Mouse (Mus musculus) lung, embryonic 14.5 days (tissue): ENCODE results near the gene Fbxl22. TPM values are rescaled to one million over a fixed set of nuclear protein-coding genes. Genes with fewer than 3 reads are reported as not detected.

Experiments used
- ATAC-seq: fragments of 200-750 bp; cut with Nextera tagmentation; 2 replicates; pipeline ENCODE4 v1.8.0; 2017; ENCODE audit warnings: mild to moderate bottlenecking, moderate TSS enrichment, moderate library complexity; ENCODE audit not compliant: insufficient read depth
- DNase-seq: peaks from one replicate; pipeline ENCODE4 v3.0.0-alpha.2; 2015
- H3K27ac ChIP-seq: fragments of 300-500 bp; sonication (generic); 2 replicates; pipeline ENCODE4 v1.5.1; 2014; ENCODE audit warnings: low read depth, mild to moderate bottlenecking, moderate library complexity
- H3K27me3 ChIP-seq: fragments of 300-500 bp; sonication (generic); 2 replicates; pipeline ENCODE4 v1.6.1; 2014; ENCODE audit warnings: low read length, control low read depth; ENCODE audit not compliant: insufficient read depth
- H3K36me3 ChIP-seq: fragments of 300-500 bp; sonication (generic); 2 replicates; pipeline ENCODE4 v1.6.1; 2014; ENCODE audit warnings: control low read depth; ENCODE audit not compliant: insufficient read depth
- H3K4me1 ChIP-seq: fragments of 300-500 bp; sonication (generic); 2 replicates; pipeline ENCODE4 v1.6.1; 2014; ENCODE audit warnings: antibody characterized with exemption, control low read depth; ENCODE audit not compliant: insufficient read depth
- H3K4me2 ChIP-seq: fragments of 300-500 bp; sonication (generic); 2 replicates; pipeline ENCODE4 v1.6.1; 2014; ENCODE audit warnings: mild to moderate bottlenecking
- H3K4me3 ChIP-seq: fragments of 300-500 bp; sonication (generic); 2 replicates; pipeline ENCODE4 v1.5.1; 2014; ENCODE audit warnings: low read depth, low read length
- H3K9ac ChIP-seq: fragments of 300-500 bp; sonication (generic); 2 replicates; pipeline ENCODE4 v1.6.1; 2014
- H3K9me3 ChIP-seq: fragments of 300-500 bp; sonication (generic); 2 replicates; pipeline ENCODE4 v1.6.1; 2016; ENCODE audit warnings: low read depth, low read length, control low read depth
- CTCF ChIP-seq: IDR thresholded peaks from 2 replicates; pipeline ENCODE4 v1.5.1; 2016; ENCODE audit warnings: antibody characterized with exemption, low read depth
- WGBS: fragments of 180-500 bp; shearing (Covaris S2); extraction: QIAGEN DNeasy Blood & Tissue Kit; methylation state at CpG from one replicate; pipeline ENCODE4 v1.1.7; 2014; 5-methylcytosine and 5-hydroxymethylcytosine counted together
- polyA plus RNA-seq: library from polyadenylated mRNA; unstranded; fragments of >200 nt; fragmentation: Nextera tagmentation; extraction: Ambion mirVana; gene quantifications from 2 replicates; pipeline ENCODE4 v1.2.1, GENCODE M21; 2014

Gene Fbxl22
- 6.1 and 7.2 TPM in 2 replicates for polyA plus RNA-seq

DNA sequence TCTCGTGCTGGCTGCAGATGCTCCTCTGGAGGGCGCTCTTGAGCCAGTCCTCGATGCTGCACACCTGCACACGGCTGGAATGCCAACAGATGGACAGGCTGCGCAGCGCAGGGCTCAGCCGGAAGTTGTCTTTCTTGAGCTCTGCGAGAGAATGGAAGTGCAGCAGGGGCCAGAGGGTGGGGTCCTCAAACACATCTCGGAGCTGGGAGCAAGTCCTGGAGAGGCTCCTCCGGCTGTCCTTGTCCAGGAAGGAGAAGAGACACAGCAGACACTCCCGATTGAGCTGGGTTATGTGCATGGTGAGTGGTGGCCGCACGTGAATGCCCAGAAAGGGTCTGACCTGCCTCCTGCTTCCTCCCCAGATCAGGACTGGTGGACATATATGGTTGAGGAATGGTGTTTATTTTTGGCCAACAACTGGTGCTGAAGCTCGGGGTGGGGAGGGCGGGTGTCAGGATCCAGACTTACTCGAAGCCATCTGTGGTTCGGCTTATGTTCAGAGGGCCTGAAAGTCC, at the start of gene Fbxl22:
Fbxl22 (minus strand) TSS at position 338 of the 515 bp plus-strand sequence.
- Histone ChIP-seq H3K27me3 (no peaks in the 10 kb centered on the region), H3K9me3 (no peaks in the 10 kb centered on the region), H3K36me3 (peaks cover 58% of the 10 kb centered on the region), H3K4me1 (no peaks in the 10 kb centered on the region), H3K27ac (peak within 1 kb of the TSS; percentile 86), H3K9ac (peak within 1 kb of the TSS; percentile 25; the same call in 1 of the 2 replicates), H3K4me2 (peak within 1 kb of the TSS; percentile 99), H3K4me3 (peak within 1 kb of the TSS; percentile 19)
- WGBS: 53% methylated on average over 17 of the region's 17 CpGs
- peak; percentile 81 for TF ChIP-seq CTCF
- ATAC-seq (no peak), DNase-seq (peak; percentile 76)

DNA sequence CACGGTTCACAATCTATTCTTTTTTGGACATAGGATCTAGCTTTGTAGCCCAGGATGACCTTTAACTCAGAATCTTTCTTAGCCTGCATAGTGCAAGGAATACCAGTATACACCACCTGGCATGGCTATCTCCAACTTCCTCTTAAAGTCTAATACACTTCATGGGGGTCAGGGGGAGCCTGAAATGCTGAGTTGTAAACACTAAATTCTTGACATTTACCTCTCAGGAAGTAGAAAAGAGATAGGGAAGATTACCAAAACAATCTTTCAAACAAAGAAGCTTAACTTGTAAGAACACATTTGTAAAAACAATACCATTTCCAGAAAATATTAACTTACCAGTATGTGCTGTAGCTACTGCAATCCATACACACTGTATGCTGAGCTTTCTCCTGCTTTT, 47.8 kb upstream of the Fbxl22 start:
- H3K27ac ChIP-seq: no peak overlapping the region
- H3K9me3 ChIP-seq: no peaks in the 10 kb centered on the region
- no peak for ATAC-seq
- H3K4me3 ChIP-seq: no peak overlapping the region
- H3K36me3 ChIP-seq: no peaks in the 10 kb centered on the region
- H3K4me1 ChIP-seq: 0 out of 2 replicates have a peak, but pooled peaks cover 4% of the 10 kb centered on the region
- no peak overlapping the region for H3K9ac ChIP-seq
- no peak for DNase-seq
- H3K27me3 ChIP-seq: no peaks in the 10 kb centered on the region
- 53% methylated on average over 1 of the region's 1 CpGs for WGBS
- no peak overlapping the region for H3K4me2 ChIP-seq
- no peak for TF ChIP-seq CTCF

- no peak overlapping the region for H3K9ac ChIP-seq
- no peaks in the 10 kb centered on the region for H3K27me3 ChIP-seq
- no peak overlapping the region for H3K4me2 ChIP-seq
- ATAC-seq (no peak), DNase-seq (no peak)
- 0 out of 2 replicates have a peak, but pooled peaks cover 4% of the 10 kb centered on the region for H3K4me1 ChIP-seq
- no peak for TF ChIP-seq CTCF
- 90% methylated on average over 2 of the region's 2 CpGs for WGBS
- H3K36me3 ChIP-seq: no peaks in the 10 kb centered on the region
- no peak overlapping the region for H3K27ac ChIP-seq
- no peaks in the 10 kb centered on the region for H3K9me3 ChIP-seq
- no peak overlapping the region for H3K4me3 ChIP-seq
These were observed 47.1 kb upstream of the Fbxl22 start for GRCm38 (mm10) chr9:66561496-66561895.

DNA sequence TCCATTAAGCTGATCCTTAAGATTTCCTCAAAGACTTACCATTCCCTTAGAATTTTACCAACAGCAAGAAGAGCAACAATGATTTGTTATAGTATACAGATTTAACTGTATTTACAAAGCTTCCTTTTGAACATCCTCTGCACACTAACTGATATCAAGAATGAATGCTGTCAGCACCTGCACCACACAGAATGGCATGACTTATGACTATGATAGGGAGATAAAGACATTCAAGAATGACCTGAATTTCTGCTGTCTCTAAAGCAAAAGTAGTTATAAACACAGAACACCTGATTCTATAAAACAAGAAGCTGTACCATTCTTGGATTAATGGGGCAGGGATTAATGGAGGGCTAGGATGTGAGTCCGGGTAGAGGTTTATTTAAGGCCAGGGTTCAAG, 46.3 kb upstream of the Fbxl22 start:
- Histone ChIP-seq H3K27me3 (no peaks in the 10 kb centered on the region), H3K9ac (no peak overlapping the region), H3K27ac (peak overlapping the region; percentile 54; the same call in 1 of the 2 replicates), H3K4me2 (no peak overlapping the region), H3K4me3 (no peak overlapping the region), H3K4me1 (0 out of 2 replicates have a peak, but pooled peaks cover 4% of the 10 kb centered on the region), H3K9me3 (no peaks in the 10 kb centered on the region), H3K36me3 (no peaks in the 10 kb centered on the region; the same call in 1 of the 2 replicates)
- TF ChIP-seq CTCF: no peak
- ATAC-seq (no peak), DNase-seq (no peak)
- WGBS: 40% methylated on average over 1 of the region's 1 CpGs

GRCm38 (mm10) chr9:66560295-66560694, 45.9 kb upstream of the Fbxl22 start:
- Histone ChIP-seq H3K4me2 (no peak overlapping the region), H3K36me3 (no peaks in the 10 kb centered on the region; the same call in 1 of the 2 replicates), H3K9ac (no peak overlapping the region), H3K27me3 (no peaks in the 10 kb centered on the region), H3K4me1 (0 out of 2 replicates have a peak, but pooled peaks cover 4% of the 10 kb centered on the region), H3K4me3 (no peak overlapping the region), H3K9me3 (no peaks in the 10 kb centered on the region), H3K27ac (no peak overlapping the region; the same call in 1 of the 2 replicates)
- TF ChIP-seq CTCF: no peak
- 0% methylated on average over 2 of the region's 2 CpGs for WGBS
- DNase-seq (peak; percentile 85), ATAC-seq (peak; percentile 63; the same call in 1 of the 2 replicates)

- H3K27ac ChIP-seq: peak overlapping the region; percentile 37
- no peak overlapping the region for H3K9ac ChIP-seq
- no peaks in the 10 kb centered on the region; the same call in 1 of the 2 replicates for H3K36me3 ChIP-seq
- H3K4me1 ChIP-seq: 0 out of 2 replicates have a peak, but pooled peaks cover 4% of the 10 kb centered on the region
- no peaks in the 10 kb centered on the region for H3K9me3 ChIP-seq
- TF ChIP-seq CTCF: no peak
- no peak overlapping the region for H3K4me3 ChIP-seq
- ATAC-seq: no peak
- WGBS: 92% methylated on average over 4 of the region's 4 CpGs
- H3K4me2 ChIP-seq: no peak overlapping the region
- DNase-seq: no peak
- H3K27me3 ChIP-seq: no peaks in the 10 kb centered on the region
These were observed 44.6 kb upstream of the Fbxl22 start for GRCm38 (mm10) chr9:66558971-66559370.

DNA sequence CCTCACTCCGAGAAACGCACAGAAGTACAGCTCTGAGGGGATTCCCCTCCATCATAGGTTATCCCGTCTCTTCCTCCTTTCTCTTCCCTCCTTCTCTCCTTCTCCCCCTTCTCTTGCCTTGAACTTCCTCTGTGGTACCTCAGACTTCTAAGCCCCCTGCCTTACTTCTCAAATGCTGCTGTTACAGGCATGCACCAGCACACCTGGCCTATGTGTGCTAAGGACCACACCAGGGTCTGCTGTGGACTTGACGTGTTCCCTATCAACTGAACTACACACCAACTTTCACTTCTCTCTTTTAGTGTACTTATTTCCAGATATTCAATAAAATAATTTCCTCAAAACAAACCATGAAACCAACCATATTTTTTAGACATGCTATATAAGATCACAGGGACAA, 28.4 kb upstream of the Fbxl22 start:
- WGBS: 86% methylated on average over 4 of the region's 4 CpGs
- no peak for DNase-seq
- H3K9me3 ChIP-seq: no peaks in the 10 kb centered on the region
- H3K27ac ChIP-seq: no peak overlapping the region
- TF ChIP-seq CTCF: no peak
- no peak overlapping the region for H3K4me3 ChIP-seq
- no peak for ATAC-seq
- H3K4me1 ChIP-seq: no peaks in the 10 kb centered on the region
- no peak overlapping the region for H3K4me2 ChIP-seq
- no peak overlapping the region for H3K9ac ChIP-seq
- peaks cover 58% of the 10 kb centered on the region for H3K36me3 ChIP-seq
- no peaks in the 10 kb centered on the region for H3K27me3 ChIP-seq
